Mouse (Mus musculus): ENCODE results near the gene Zfp3.

- no peak for TF ChIP-seq CTCF (IDR thresholded peaks at IDR 0.05; ENCODE audit: low read depth, low read length)
- TF ChIP-seq POLR2AphosphoS5 (IDR thresholded peaks at IDR 0.05; ENCODE audit: insufficient replicate concordance, low read depth, low read length), result no peak
These were observed 9.1 kb upstream of the Zfp3 start for GRCm38 (mm10) chr11:70754958-70755357.
